Mouse (Mus musculus): ENCODE results near the gene Zyx. TPM values are rescaled to one million over a fixed set of nuclear protein-coding genes. Genes with fewer than 3 reads are reported as not detected.

Gene Zyx
- polyA plus RNA-seq, 1 experiment from 2014 or later, result 117 TPM

- Histone ChIP-seq H3K9ac (replicated peaks; ENCODE audit: low read depth, low read length) (no peak overlapping the region), H3K27ac (ENCODE audit: low read length) (no peak overlapping the region), H3K4me3 (ENCODE audit: low read depth, low read length) (no peak overlapping the region), H3K4me1 (ENCODE audit: control insufficient read depth, insufficient read depth, low read length) (no peaks in the 10 kb centered on the region), H3K27me3 (ENCODE audit: control insufficient read depth, insufficient read depth, low read length) (no peaks in the 10 kb centered on the region), H3K4me2 (replicated peaks; ENCODE audit: low read depth, low read length) (no peak overlapping the region), H3K36me3 (ENCODE audit: control insufficient read depth, insufficient read depth, low read length) (no peaks in the 10 kb centered on the region), H3K9me3 (ENCODE audit: control insufficient read depth, low read depth, low read length) (no peaks in the 10 kb centered on the region)
- no peak for ATAC-seq (ENCODE audit: insufficient number of reproducible peaks, insufficient read depth, low FRiP score, low read depth)
- WGBS, result 88% methylated on average over 1 of the region's 1 CpGs
Observed at GRCm38 (mm10) chr6:42344255-42344654, 5.2 kb upstream of the Zyx start.

DNA sequence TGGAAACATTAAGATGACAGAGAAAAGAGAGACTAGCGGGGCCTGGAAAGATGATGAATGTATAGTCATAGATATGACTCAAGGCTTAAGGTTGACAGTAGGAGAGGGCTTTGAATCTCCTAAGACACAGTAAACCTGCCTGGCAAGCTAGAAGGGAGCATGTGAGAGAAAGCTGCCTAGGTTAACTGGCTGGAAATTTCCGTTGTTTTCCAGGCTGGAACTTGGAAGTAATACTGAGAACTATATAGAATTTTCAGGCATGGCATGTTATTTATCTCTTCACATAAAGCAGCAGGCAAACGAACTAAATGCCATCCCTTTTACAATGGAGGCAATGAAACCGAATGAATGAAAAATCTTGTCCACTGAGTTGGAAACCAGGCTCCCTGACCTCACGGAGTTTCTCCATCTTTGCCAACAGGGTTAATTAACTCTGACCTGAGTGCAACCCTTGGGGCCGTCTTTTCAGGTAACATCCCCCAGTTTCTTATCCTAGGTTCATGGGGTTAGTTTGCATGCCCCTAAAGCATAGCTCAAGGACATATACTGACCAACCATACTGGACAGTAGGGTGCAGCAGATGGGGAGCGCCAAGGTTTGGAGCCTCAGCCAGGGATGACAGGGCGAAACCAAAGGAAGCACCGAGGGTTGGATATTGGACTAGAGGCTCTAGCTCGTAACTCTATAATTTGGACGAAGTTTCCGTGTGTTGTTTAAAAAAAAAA is 987 bp upstream of the Zyx start:
- Histone ChIP-seq H3K9me3 (ENCODE audit: control insufficient read depth, low read depth, low read length) (no peaks in the 10 kb centered on the region), H3K4me1 (ENCODE audit: control insufficient read depth, insufficient read depth, low read length) (peaks cover 26% of the 10 kb centered on the region), H3K4me3 (ENCODE audit: low read depth, low read length) (no peak overlapping the region), H3K27me3 (ENCODE audit: control insufficient read depth, insufficient read depth, low read length) (no peaks in the 10 kb centered on the region), H3K36me3 (ENCODE audit: control insufficient read depth, insufficient read depth, low read length) (peaks cover 15% of the 10 kb centered on the region; the same call in 1 of the 2 replicates), H3K9ac (replicated peaks; ENCODE audit: low read depth, low read length) (no peak overlapping the region), H3K4me2 (replicated peaks; ENCODE audit: low read depth, low read length) (peak overlapping the region; percentile 94), H3K27ac (ENCODE audit: low read length) (peak overlapping the region; percentile 99)
- WGBS, result 37% methylated on average over 12 of the region's 12 CpGs
- no peak for ATAC-seq (ENCODE audit: insufficient number of reproducible peaks, insufficient read depth, low FRiP score, low read depth)

GRCm38 (mm10) chr6:42349006-42349425 is 414 bp upstream of the Zyx start:
- H3K27ac ChIP-seq (ENCODE audit: low read length), result peak overlapping the region; percentile 99
- H3K4me1 ChIP-seq (ENCODE audit: control insufficient read depth, insufficient read depth, low read length), result peaks cover 32% of the 10 kb centered on the region
- H3K9me3 ChIP-seq (ENCODE audit: control insufficient read depth, low read depth, low read length), result no peaks in the 10 kb centered on the region
- H3K4me3 ChIP-seq (ENCODE audit: low read depth, low read length), result peak overlapping the region; percentile 81
- H3K36me3 ChIP-seq (ENCODE audit: control insufficient read depth, insufficient read depth, low read length), result peaks cover 15% of the 10 kb centered on the region; the same call in 1 of the 2 replicates
- H3K4me2 ChIP-seq (replicated peaks; ENCODE audit: low read depth, low read length), result peak overlapping the region; percentile 94
- peak; percentile 3; the same call in 1 of the 2 replicates for ATAC-seq (ENCODE audit: insufficient number of reproducible peaks, insufficient read depth, low FRiP score, low read depth)
- H3K27me3 ChIP-seq (ENCODE audit: control insufficient read depth, insufficient read depth, low read length), result no peaks in the 10 kb centered on the region
- 1% methylated on average over 11 of the region's 11 CpGs for WGBS
- H3K9ac ChIP-seq (replicated peaks; ENCODE audit: low read depth, low read length), result peak overlapping the region; percentile 77

DNA sequence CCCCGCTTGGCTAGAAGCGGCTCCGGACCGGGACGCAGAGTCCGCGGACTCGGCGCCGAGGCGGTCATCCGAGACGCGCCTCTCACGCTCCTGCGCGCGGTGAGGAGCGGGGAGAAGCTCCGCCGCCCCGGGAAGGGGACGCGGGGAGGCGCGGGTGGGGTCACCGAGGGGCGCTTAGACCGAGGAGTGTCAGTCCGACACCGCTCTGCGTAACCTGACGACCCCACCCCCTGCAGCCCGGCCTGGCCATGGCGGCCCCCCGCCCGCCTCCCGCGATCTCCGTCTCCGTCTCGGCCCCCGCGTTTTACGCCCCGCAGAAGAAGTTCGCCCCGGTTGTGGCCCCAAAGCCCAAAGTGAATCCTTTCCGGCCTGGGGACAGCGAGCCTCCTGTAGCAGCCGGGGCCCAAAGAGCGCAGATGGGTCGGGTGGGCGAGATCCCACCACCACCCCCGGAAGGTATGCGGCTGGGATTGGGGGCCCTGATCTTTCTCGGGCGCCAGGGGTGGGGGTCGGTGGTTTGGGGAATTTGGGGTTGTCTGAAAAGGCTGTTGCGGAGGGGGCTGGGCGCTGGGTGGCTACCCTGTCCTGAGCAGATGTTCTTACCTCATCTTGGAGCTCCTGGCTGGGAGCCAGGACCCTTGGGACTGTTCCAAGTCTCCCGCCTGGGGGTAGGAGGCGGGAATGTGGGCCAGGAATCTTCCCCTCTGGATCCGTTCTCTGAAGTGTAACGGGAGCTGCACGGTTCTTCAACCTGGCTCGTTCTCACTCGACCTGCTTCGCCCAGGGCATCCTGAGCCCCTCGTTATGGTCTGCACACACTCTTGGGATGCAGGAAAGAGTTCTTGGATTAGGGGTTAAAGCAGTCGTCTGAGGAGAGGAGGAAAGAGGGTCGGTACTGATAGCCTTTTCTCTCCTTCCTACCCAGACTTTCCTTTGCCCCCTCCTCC is 864 bp downstream of the Zyx start:
- H3K27me3 ChIP-seq (ENCODE audit: control insufficient read depth, insufficient read depth, low read length), result no peaks in the 10 kb centered on the region
- peak overlapping the region; percentile 99 for H3K27ac ChIP-seq (ENCODE audit: low read length)

GRCm38 (mm10) chr6:42350968-42351775 is 1.7 kb downstream of the Zyx start:
- H3K4me3 ChIP-seq (ENCODE audit: low read depth, low read length), result peak overlapping the region; percentile 81
- ATAC-seq (ENCODE audit: insufficient number of reproducible peaks, insufficient read depth, low FRiP score, low read depth), result no peak
- peaks cover 40% of the 10 kb centered on the region for H3K4me1 ChIP-seq (ENCODE audit: control insufficient read depth, insufficient read depth, low read length)
- peak overlapping the region; percentile 99; the same call in 1 of the 2 replicates for H3K27ac ChIP-seq (ENCODE audit: low read length)
- peak overlapping the region; percentile 77 for H3K9ac ChIP-seq (replicated peaks; ENCODE audit: low read depth, low read length)
- H3K4me2 ChIP-seq (replicated peaks; ENCODE audit: low read depth, low read length), result peak overlapping the region; percentile 94
- peaks cover 32% of the 10 kb centered on the region for H3K36me3 ChIP-seq (ENCODE audit: control insufficient read depth, insufficient read depth, low read length)
- WGBS, result 36% methylated on average over 13 of the region's 13 CpGs
- no peaks in the 10 kb centered on the region for H3K9me3 ChIP-seq (ENCODE audit: control insufficient read depth, low read depth, low read length)
- H3K27me3 ChIP-seq (ENCODE audit: control insufficient read depth, insufficient read depth, low read length), result no peaks in the 10 kb centered on the region

More for the DNA sequence above, 864 bp downstream of the Zyx start:
- Histone ChIP-seq H3K4me3 (ENCODE audit: low read depth, low read length) (peak overlapping the region; percentile 81), H3K9ac (replicated peaks; ENCODE audit: low read depth, low read length) (peak overlapping the region; percentile 77), H3K9me3 (ENCODE audit: control insufficient read depth, low read depth, low read length) (no peaks in the 10 kb centered on the region), H3K4me1 (ENCODE audit: control insufficient read depth, insufficient read depth, low read length) (peaks cover 40% of the 10 kb centered on the region), H3K4me2 (replicated peaks; ENCODE audit: low read depth, low read length) (peak overlapping the region; percentile 94), H3K36me3 (ENCODE audit: control insufficient read depth, insufficient read depth, low read length) (peaks cover 24% of the 10 kb centered on the region; the same call in 1 of the 2 replicates)
- under 1% methylated on average over 72 of the region's 72 CpGs for WGBS
- ATAC-seq (ENCODE audit: insufficient number of reproducible peaks, insufficient read depth, low FRiP score, low read depth), result peak; percentile 30; the same call in 1 of the 2 replicates

GRCm38 (mm10) chr6:42351776-42352485 is 2.5 kb downstream of the Zyx start:
- WGBS, result 73% methylated on average over 7 of the region's 7 CpGs
- H3K4me1 ChIP-seq (ENCODE audit: control insufficient read depth, insufficient read depth, low read length), result peaks cover 44% of the 10 kb centered on the region
- ATAC-seq (ENCODE audit: insufficient number of reproducible peaks, insufficient read depth, low FRiP score, low read depth), result no peak
- no peaks in the 10 kb centered on the region for H3K27me3 ChIP-seq (ENCODE audit: control insufficient read depth, insufficient read depth, low read length)
- H3K4me3 ChIP-seq (ENCODE audit: low read depth, low read length), result peak overlapping the region; percentile 81; the same call in 1 of the 2 replicates
- H3K4me2 ChIP-seq (replicated peaks; ENCODE audit: low read depth, low read length), result peak overlapping the region; percentile 94
- no peaks in the 10 kb centered on the region for H3K9me3 ChIP-seq (ENCODE audit: control insufficient read depth, low read depth, low read length)
- H3K9ac ChIP-seq (replicated peaks; ENCODE audit: low read depth, low read length), result no peak overlapping the region
- no peak overlapping the region for H3K27ac ChIP-seq (ENCODE audit: low read length)
- H3K36me3 ChIP-seq (ENCODE audit: control insufficient read depth, insufficient read depth, low read length), result peaks cover 39% of the 10 kb centered on the region

DNA sequence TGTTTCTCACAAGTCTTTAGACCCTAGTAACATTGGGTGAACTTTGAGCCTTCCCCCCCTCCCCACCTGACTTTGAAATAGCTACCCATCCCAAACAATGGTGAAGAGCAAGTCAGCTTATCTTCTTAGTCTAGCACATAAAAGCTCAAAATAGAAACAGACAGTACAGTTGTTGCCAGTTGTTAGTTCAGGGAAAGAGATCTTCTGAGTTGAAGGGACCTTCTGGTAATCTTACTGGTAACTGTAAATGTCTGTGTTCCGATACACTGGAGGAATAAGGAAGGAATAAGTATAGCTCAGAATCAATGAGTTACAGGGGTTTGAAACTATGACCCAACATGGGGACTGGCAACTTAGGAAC is 3.0 kb downstream of the Zyx start:
- H3K4me3 ChIP-seq (ENCODE audit: low read depth, low read length), result no peak overlapping the region
- H3K27me3 ChIP-seq (ENCODE audit: control insufficient read depth, insufficient read depth, low read length), result no peaks in the 10 kb centered on the region
- H3K9ac ChIP-seq (replicated peaks; ENCODE audit: low read depth, low read length), result no peak overlapping the region
- ATAC-seq (ENCODE audit: insufficient number of reproducible peaks, insufficient read depth, low FRiP score, low read depth), result no peak
- 88% methylated on average over 1 of the region's 1 CpGs for WGBS
- peaks cover 44% of the 10 kb centered on the region for H3K36me3 ChIP-seq (ENCODE audit: control insufficient read depth, insufficient read depth, low read length)
- H3K27ac ChIP-seq (ENCODE audit: low read length), result no peak overlapping the region
- peaks cover 44% of the 10 kb centered on the region for H3K4me1 ChIP-seq (ENCODE audit: control insufficient read depth, insufficient read depth, low read length)
- no peaks in the 10 kb centered on the region for H3K9me3 ChIP-seq (ENCODE audit: control insufficient read depth, low read depth, low read length)
- H3K4me2 ChIP-seq (replicated peaks; ENCODE audit: low read depth, low read length), result peak overlapping the region; percentile 94; the same call in 1 of the 2 replicates

All from stomach, embryonic 14.5 days (tissue).